Mouse (Mus musculus): ENCODE measurements around the gene Vsir.

The Vsir gene

DNA sequence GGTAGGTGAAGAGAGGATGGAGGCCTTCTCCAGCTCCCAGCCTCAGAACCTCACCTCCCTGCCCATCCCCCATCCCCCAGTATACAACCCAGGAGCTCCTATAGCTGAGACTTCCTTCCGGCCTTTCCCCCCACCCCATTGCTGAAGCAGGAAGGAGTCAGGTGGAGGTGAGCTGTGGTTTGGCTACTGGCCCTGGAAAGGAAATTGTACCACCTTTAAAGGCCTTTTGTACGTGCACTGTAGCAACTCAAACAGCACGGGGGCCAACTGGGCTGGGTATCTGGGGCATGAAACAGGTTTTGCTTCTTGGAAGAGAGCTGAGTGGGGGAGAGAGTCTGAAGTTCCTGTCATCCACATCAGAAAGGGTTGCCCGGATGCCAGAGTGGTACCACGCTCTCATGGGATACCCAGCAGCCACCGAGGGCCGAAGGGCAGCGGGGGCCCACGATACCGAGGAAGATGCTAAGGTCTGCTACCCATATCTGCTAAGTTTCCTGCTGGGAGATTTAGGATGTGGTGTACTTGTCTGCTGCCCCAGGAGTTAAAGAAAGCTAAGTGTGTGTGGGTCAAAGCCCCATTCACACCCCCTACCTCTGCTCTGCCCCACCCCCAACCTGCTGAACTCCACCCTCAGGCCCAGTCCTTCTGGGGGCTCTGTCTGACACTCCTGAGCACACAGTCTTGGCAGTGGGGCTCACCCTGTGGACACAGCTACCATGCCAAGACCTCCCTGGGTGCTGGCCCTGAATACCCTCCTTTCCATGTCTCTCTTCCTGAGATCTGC lies 34.7 kb downstream of the Vsir start:
- no peak for DNase-seq (ENCODE audit: low read depth, low spot score)

DNA sequence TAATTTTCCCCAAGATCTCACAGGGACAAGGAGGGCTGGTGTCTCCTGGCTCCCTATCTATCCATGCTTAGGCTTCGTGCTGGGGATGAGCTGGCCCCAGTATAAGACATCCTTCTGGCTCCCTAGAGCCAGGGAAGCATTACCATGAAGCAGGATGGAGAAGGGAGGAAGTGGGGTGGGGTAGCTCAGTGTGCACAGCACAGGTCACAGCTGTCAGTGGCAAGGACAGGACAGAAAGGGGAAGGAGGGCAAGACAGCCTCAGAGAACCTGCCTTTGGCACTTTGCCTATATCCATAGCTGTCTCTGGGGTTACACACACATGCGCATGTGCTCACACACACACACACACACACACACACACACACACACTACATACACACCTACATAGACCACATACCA lies 41.7 kb downstream of the Vsir start:
- DNase-seq (ENCODE audit: low read depth, low spot score): no peak

GRCm38 (mm10) chr10:60389447-60389865 lies 42.8 kb downstream of the Vsir start:
- no peak for DNase-seq (ENCODE audit: low read depth, low spot score)

GRCm38 (mm10) chr10:60390177-60390903 lies 43.7 kb downstream of the Vsir start:
- DNase-seq (ENCODE audit: low read depth, low spot score): no peak

DNA sequence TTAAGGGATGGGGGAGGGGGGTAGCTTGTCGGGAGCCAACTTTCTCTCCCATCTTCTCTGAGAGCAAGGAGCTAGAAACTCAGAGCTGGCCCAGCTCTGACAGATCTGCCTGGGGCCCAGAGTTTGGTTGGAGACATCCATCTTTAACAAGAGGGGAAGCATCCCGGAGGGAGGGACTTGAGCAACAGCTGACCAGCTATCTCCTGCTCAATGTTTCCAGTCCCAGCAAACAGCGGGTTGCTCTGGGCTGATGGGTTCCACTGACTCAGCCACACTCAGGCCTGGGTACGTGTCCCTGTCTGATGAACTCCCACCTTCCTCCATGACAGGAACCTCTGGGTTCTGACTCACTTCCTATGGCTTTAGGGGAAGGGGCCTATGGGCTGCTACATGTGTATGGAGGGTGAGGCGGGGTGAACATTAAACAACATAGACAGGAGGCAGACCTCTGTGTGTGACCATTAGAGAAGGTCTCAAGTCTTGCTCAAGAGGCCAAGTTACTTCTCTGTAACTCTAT lies 44.3 kb downstream of the Vsir start:
- DNase-seq (ENCODE audit: low read depth, low spot score): no peak

- peak; percentile 29 for DNase-seq (ENCODE audit: low read depth, low spot score)
Observed at GRCm38 (mm10) chr10:60391661-60392060, 45.0 kb downstream of the Vsir start.

- DNase-seq (ENCODE audit: low read depth, low spot score): peak; percentile 36
Observed at GRCm38 (mm10) chr10:60394936-60395335, 48.3 kb downstream of the Vsir start.

DNA sequence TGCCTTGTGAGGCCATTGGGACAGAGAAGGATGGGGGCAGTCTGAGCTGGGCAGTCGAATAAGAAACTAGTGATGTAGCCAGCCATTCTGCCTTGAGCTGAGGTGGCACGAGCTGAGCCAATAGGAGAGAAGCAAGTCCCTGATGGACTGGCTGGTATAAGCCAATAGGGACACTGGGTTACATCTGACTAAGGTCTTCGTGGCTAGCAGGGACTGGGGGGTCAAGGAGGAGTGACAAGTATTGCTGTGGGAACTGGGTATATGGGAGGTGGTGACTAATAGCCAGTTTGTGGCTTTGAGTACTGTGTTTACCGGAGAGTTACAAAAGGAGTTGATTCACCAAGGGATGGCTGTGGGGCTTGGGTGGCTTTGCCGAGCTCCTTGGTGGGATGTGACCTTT lies 49.0 kb downstream of the Vsir start:
- DNase-seq (ENCODE audit: low read depth, low spot score): no peak

DNA sequence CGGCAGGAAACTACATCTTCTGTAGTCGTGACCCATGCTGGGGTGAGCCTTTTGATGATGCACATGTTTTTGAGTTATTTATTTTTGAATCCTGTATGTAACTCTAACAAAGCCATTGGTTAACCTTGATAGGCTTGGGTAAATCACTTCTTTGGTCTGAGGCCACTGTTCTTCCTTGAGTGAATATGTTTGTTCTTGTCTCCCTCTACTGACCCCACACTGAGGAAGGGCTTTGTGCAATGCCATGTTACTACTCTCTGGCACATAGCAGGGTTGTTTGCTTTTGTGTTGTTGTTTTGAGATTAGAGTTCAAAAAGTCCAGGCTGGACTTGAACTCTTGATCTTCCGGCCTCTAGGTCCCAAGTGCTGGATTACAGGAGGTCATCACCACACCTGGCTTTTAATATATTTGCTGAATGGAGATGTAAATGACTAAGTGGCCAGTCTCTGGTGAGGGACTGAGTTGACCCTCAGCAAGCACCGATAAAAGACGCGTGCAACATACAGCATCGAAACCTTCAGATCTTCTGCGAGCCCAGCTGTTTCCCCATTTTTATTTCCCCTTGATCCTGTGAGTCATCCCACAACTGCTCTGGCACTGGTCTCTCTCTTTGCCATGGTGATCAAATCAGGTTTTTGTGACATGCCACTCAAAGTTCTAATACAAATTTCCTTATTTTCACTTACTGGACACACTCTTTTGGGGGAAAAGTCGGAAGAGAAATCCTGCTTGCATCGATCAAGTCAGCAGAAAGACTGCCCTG lies 51.6 kb downstream of the Vsir start:
- DNase-seq (ENCODE audit: low read depth, low spot score): no peak

- DNase-seq (ENCODE audit: low read depth, low spot score): no peak
Observed at GRCm38 (mm10) chr10:60399449-60399848, 52.8 kb downstream of the Vsir start, which contains the start of gene Gm17455. Gm17455 (plus strand) TSS chr10:60399726.

GRCm38 (mm10) chr10:60400507-60401295 lies 54.0 kb downstream of the Vsir start:
- DNase-seq (ENCODE audit: low read depth, low spot score): no peak

GRCm38 (mm10) chr10:60405460-60406177 lies 59.0 kb downstream of the Vsir start:
- DNase-seq (ENCODE audit: low read depth, low spot score): peak; percentile 56

DNA sequence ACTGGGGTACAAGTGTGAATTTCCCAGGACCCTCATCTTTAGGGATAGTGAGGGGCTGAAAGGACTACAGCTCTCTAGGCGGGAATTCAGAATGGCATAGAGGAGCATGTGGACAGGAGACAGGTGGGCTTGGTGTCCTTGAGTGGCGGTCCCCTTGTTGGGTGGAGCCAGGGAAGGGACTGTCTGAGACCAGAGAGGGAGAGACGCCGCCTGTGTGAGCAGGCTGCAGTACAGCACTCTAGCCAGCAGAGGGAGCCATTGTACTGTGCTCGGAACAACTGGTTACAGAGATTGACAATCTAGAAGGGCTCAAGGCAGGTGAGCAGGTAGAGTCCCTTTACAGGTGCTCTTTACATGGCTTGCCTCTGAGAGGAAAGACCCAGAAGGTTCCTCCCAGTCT lies 61.2 kb downstream of the Vsir start:
- DNase-seq (ENCODE audit: low read depth, low spot score): peak; percentile 65

DNA sequence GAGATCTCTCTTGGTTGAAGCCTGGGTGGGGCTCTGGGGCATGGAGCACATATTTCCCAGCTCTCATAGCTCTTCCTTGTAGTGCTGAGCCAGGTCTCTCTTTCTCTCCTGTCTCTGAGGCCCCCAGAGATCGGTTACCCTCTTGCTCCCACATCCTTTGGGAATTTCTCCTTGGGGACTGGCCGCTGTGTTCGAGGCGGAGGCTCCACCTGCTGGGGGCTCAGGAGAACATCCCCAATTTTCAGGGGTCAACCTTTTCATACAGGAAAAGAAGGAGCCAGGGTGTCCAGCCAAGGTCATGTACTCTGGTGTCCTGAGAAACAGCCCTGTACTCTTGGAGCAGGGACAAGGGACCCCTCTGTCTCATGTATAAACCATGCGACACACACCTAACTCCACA lies 65.1 kb downstream of the Vsir start:
- no peak for DNase-seq (ENCODE audit: low read depth, low spot score)

GRCm38 (mm10) chr10:60413756-60414155 lies 67.1 kb downstream of the Vsir start:
- DNase-seq (ENCODE audit: low read depth, low spot score): no peak

GRCm38 (mm10) chr10:60417041-60417440 lies 70.4 kb downstream of the Vsir start:
- DNase-seq (ENCODE audit: low read depth, low spot score): peak; percentile 56

DNA sequence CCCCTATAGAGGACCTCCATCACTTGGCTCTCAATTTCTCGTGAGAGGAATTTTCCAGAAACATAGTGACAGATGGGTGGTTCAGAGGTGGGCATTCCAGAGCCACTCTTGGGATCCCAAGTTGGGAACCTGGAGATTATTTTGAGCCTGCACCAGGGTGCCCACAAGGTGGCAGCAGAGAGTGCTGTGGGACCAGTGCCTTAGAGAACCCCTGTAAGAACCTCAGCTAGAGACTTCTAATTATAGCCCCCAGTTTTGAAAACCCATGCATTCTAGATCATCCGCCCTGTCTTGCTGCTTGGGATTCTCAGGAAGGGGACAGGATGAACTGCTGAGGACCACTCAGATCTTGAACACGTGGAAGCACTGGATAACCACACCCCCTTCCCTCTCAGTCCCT lies 71.5 kb downstream of the Vsir start:
- DNase-seq (ENCODE audit: low read depth, low spot score): peak; percentile 71

GRCm38 (mm10) chr10:60419624-60420023 lies 73.0 kb downstream of the Vsir start:
- DNase-seq (ENCODE audit: low read depth, low spot score): no peak

Data from brain, adult 2 months (tissue).